Mouse (Mus musculus) ES-Bruce4 (cell line): ENCODE results near the gene Olfr1163.

Experiments used
- CTCF ChIP-seq: IDR thresholded peaks from one replicate; pipeline ENCODE4 v1.8.1; 2011; ENCODE audit warnings: low read depth, low read length
- EP300 ChIP-seq: IDR thresholded peaks from 2 replicates; pipeline ENCODE4 v1.6.1; 2011; ENCODE audit warnings: low read depth, low read length; ENCODE audit not compliant: insufficient read depth

DNA sequence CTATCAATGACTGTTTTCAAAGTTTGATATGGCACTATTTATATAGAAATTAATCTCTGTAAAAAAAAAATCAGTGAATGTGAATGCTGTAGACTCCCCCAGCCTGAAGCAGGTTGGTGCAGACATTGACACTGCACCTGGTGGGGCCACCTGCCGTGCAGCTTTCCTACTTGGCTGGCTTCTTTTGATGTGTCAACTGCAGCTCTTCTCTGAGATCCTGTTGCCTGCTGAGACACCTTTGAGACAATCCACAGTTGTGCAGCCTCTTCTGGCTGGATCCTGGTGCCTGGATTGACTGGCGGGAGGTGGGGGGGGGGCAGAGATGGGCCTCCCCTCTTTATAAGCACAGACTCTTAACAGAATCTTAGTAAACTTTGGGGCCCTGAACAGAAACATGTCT, 8.0 kb downstream of the Olfr1163 start:
- TF ChIP-seq EP300 (0 out of 2 replicates have a peak, but pooled peaks have one; percentile 22), CTCF (no peak)
